Mouse (Mus musculus): Measurements from ENCODE around the gene Rtn1. TPM values are rescaled to one million over a fixed set of nuclear protein-coding genes. Genes with fewer than 3 reads are reported as not detected.

Rtn1 gene
- total and polyA plus RNA-seq, 2 experiments, result 0.46 to 0.76 TPM

DNA sequence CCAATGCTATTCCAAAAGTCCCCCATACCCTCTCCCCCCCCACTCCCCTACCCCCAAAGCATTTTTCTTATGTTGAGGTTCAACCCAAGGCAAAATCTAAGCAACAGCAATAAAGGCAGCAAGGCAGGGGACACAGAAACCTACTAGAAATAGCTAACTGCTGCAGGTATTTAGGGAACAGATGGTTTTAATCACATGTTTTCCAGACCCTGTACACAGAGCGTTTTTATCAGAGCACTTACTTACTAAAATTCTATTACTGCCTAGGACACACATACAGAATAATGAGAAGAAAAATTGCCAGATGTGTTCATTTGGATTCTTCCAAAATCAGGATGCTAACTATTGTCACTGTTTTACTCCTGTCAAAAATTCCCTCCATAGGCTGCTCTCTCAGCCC lies 61.7 kb downstream of the Rtn1 start:
- 91% methylated on average over 1 of the region's 1 CpGs for WGBS
- TF ChIP-seq CTCF (IDR thresholded peaks at IDR 0.05; ENCODE audit: low read depth, low read length) (no peak), POLR2A (IDR thresholded peaks at IDR 0.05; ENCODE audit: extremely low read depth, insufficient read depth, low read length) (no peak)
- Histone ChIP-seq H3K9ac (ENCODE audit: low read depth, low read length) (no peak overlapping the region), H3K27ac (replicated peaks; ENCODE audit: insufficient read depth, low read depth, low read length) (no peak overlapping the region), H3K4me3 (ENCODE audit: insufficient read depth, low read depth, low read length) (no peak overlapping the region), H3K27me3 (ENCODE audit: control insufficient read depth, insufficient read depth, low read length) (no peaks in the 10 kb centered on the region), H3K79me2 (ENCODE audit: control insufficient read depth, insufficient read depth, low read length) (no peaks in the 10 kb centered on the region), H3K36me3 (ENCODE audit: control insufficient read depth, insufficient read depth, low read length) (no peaks in the 10 kb centered on the region), H3K4me1 (ENCODE audit: control insufficient read depth, insufficient read depth, low read length) (no peaks in the 10 kb centered on the region)
- DNase-seq (ENCODE audit: extremely low read depth, low read depth, low spot score), result no peak

DNA sequence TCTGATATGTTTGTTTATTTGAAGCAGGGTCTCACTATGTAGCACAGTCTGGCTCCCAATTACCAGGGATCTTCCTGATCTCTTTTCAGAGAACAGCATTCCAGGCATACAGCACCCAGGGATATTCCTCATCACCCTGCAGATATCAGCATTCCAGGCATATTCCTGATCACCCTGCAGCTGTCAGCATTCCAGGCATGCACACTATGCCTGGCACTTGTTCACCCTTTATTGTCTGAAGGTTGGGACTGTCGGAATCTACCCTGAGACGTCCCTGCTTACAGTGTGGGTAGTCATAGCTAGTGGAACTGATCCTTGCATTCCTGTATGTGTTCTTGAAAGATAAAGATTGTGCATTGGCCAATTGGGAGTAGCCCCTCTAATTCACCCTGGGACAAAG lies 65.2 kb downstream of the Rtn1 start:
- Histone ChIP-seq H3K27ac (replicated peaks; ENCODE audit: insufficient read depth, low read depth, low read length) (no peak overlapping the region), H3K36me3 (ENCODE audit: control insufficient read depth, insufficient read depth, low read length) (no peaks in the 10 kb centered on the region), H3K79me2 (ENCODE audit: control insufficient read depth, insufficient read depth, low read length) (no peaks in the 10 kb centered on the region), H3K9ac (ENCODE audit: low read depth, low read length) (no peak overlapping the region), H3K4me3 (ENCODE audit: insufficient read depth, low read depth, low read length) (no peak overlapping the region), H3K27me3 (ENCODE audit: control insufficient read depth, insufficient read depth, low read length) (no peaks in the 10 kb centered on the region), H3K4me1 (ENCODE audit: control insufficient read depth, insufficient read depth, low read length) (no peaks in the 10 kb centered on the region)
- peak; percentile 38 for DNase-seq (ENCODE audit: extremely low read depth, low read depth, low spot score)
- 42% methylated on average over 2 of the region's 2 CpGs for WGBS
- TF ChIP-seq CTCF (IDR thresholded peaks at IDR 0.05; ENCODE audit: low read depth, low read length) (no peak), POLR2A (IDR thresholded peaks at IDR 0.05; ENCODE audit: extremely low read depth, insufficient read depth, low read length) (no peak)

DNA sequence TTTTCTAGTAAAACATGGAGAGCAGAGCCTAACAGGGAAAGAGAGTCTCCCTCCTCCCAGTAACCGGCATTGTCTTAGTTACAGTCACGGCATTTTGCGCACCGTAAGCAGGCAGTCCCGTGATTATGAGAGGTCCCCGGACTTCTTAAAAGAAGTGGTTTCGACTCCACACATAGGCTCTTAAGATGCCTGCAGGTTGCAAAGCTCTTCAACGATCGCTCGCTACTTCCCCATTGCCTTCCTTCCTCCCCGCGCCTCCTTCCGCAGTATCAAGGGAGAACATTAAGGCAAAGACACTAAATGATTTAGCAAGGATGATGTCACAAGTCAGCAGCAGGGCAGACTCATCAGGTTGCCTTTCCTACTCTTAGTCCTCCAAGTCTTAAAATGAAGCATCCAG lies 72.8 kb downstream of the Rtn1 start:
- Histone ChIP-seq H3K4me3 (ENCODE audit: insufficient read depth, low read depth, low read length) (no peak overlapping the region), H3K27me3 (ENCODE audit: control insufficient read depth, insufficient read depth, low read length) (no peaks in the 10 kb centered on the region), H3K79me2 (ENCODE audit: control insufficient read depth, insufficient read depth, low read length) (no peaks in the 10 kb centered on the region), H3K4me1 (ENCODE audit: control insufficient read depth, insufficient read depth, low read length) (no peaks in the 10 kb centered on the region), H3K27ac (replicated peaks; ENCODE audit: insufficient read depth, low read depth, low read length) (no peak overlapping the region), H3K9ac (ENCODE audit: low read depth, low read length) (no peak overlapping the region), H3K36me3 (ENCODE audit: control insufficient read depth, insufficient read depth, low read length) (no peaks in the 10 kb centered on the region)
- WGBS, result 93% methylated on average over 13 of the region's 13 CpGs
- DNase-seq (ENCODE audit: extremely low read depth, low read depth, low spot score), result peak; percentile 15
- TF ChIP-seq POLR2A (IDR thresholded peaks at IDR 0.05; ENCODE audit: extremely low read depth, insufficient read depth, low read length) (no peak), CTCF (IDR thresholded peaks at IDR 0.05; ENCODE audit: low read depth, low read length) (no peak)

DNA sequence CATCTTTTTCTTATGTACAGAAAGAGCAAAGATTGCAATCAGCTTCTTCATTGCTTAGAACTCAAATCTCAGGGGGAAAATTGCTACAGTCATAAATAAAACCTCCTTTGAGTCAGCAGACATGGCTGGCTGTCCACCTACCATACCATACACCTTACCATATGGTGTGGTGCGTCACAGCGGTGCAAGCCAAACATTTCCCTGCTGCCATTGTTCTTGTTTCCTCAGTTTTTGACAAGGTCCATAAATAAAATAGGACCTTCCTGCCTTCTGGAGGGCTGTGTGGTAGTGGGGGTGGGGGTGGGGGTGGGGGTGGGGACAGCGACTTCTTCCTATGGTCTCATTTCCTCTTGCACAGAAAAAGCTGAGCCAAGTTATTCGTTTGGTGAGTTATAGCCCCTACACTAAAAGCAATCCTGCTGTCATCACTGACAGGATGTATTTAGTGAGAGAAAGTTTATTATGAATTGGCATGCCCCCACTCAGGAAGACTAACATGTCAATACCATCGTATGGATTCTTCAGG lies 76.3 kb downstream of the Rtn1 start:
- no peak for DNase-seq (ENCODE audit: extremely low read depth, low read depth, low spot score)
- H3K27me3 ChIP-seq (ENCODE audit: control insufficient read depth, insufficient read depth, low read length), result no peaks in the 10 kb centered on the region
- H3K4me1 ChIP-seq (ENCODE audit: control insufficient read depth, insufficient read depth, low read length), result no peaks in the 10 kb centered on the region
- 80% methylated on average over 5 of the region's 5 CpGs for WGBS
- H3K27ac ChIP-seq (replicated peaks; ENCODE audit: insufficient read depth, low read depth, low read length), result no peak overlapping the region
- H3K4me3 ChIP-seq (ENCODE audit: insufficient read depth, low read depth, low read length), result no peak overlapping the region
- H3K79me2 ChIP-seq (ENCODE audit: control insufficient read depth, insufficient read depth, low read length), result no peaks in the 10 kb centered on the region
- TF ChIP-seq POLR2A (IDR thresholded peaks at IDR 0.05; ENCODE audit: extremely low read depth, insufficient read depth, low read length) (no peak), CTCF (IDR thresholded peaks at IDR 0.05; ENCODE audit: low read depth, low read length) (no peak)
- H3K9ac ChIP-seq (ENCODE audit: low read depth, low read length), result no peak overlapping the region
- H3K36me3 ChIP-seq (ENCODE audit: control insufficient read depth, insufficient read depth, low read length), result no peaks in the 10 kb centered on the region

DNA sequence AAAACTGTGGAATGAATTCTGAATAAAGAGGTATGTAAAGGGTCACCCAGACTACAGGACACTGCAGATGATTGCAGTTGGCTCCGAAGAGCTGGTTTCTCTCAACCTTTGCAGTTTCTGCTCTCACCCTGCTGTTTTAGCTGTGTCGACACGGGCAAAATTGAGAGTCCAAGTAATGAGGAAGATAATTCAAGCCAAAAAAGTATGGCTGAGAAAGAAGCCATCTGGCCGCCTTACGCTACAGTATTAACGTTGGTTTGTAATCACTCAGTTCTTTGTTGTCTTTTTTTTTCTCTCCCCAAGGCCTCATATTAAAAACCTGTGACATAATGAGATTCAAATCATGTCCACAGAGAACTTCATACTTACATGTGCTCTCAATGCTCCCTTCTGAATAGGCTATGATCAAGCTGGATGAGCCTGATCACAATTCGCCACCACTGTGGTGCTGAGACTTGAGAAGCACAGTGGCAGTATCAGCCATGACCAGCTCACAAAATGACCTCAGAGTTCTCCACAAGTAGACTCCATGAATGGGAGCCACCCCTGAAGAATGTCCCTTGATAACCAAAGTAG lies 76.9 kb downstream of the Rtn1 start:
- WGBS, result 89% methylated on average over 7 of the region's 7 CpGs
- TF ChIP-seq POLR2A (IDR thresholded peaks at IDR 0.05; ENCODE audit: extremely low read depth, insufficient read depth, low read length) (no peak), CTCF (IDR thresholded peaks at IDR 0.05; ENCODE audit: low read depth, low read length) (no peak)
- Histone ChIP-seq H3K4me1 (ENCODE audit: control insufficient read depth, insufficient read depth, low read length) (no peaks in the 10 kb centered on the region), H3K79me2 (ENCODE audit: control insufficient read depth, insufficient read depth, low read length) (no peaks in the 10 kb centered on the region), H3K36me3 (ENCODE audit: control insufficient read depth, insufficient read depth, low read length) (no peaks in the 10 kb centered on the region), H3K4me3 (ENCODE audit: insufficient read depth, low read depth, low read length) (no peak overlapping the region), H3K9ac (ENCODE audit: low read depth, low read length) (no peak overlapping the region), H3K27me3 (ENCODE audit: control insufficient read depth, insufficient read depth, low read length) (no peaks in the 10 kb centered on the region), H3K27ac (replicated peaks; ENCODE audit: insufficient read depth, low read depth, low read length) (no peak overlapping the region)
- DNase-seq (ENCODE audit: extremely low read depth, low read depth, low spot score), result no peak

DNA sequence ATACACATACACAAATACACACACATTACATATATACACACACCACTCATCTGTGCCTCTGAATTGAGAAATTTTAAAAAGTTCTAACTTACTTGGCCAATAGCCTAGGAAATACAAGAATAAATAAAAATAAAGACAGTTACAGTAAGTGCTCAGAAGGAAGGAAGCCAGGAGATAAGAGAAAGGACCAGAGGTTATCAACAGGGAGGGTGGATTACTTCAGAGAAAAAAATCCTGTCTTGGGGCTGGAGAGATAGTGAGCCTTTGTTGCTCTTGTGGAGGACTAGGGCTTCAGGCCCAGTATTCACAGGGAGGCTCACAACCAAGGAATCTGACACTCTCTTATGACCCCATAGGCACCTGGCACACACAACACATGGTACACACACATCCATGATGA lies 82.8 kb downstream of the Rtn1 start:
- Histone ChIP-seq H3K4me3 (ENCODE audit: insufficient read depth, low read depth, low read length) (no peak overlapping the region), H3K36me3 (ENCODE audit: control insufficient read depth, insufficient read depth, low read length) (no peaks in the 10 kb centered on the region), H3K9ac (ENCODE audit: low read depth, low read length) (no peak overlapping the region), H3K27ac (replicated peaks; ENCODE audit: insufficient read depth, low read depth, low read length) (no peak overlapping the region), H3K4me1 (ENCODE audit: control insufficient read depth, insufficient read depth, low read length) (no peaks in the 10 kb centered on the region), H3K79me2 (ENCODE audit: control insufficient read depth, insufficient read depth, low read length) (no peaks in the 10 kb centered on the region), H3K27me3 (ENCODE audit: control insufficient read depth, insufficient read depth, low read length) (no peaks in the 10 kb centered on the region)
- no peak for DNase-seq (ENCODE audit: extremely low read depth, low read depth, low spot score)
- no peak for TF ChIP-seq CTCF (IDR thresholded peaks at IDR 0.05; ENCODE audit: low read depth, low read length)
- no peak for TF ChIP-seq POLR2A (IDR thresholded peaks at IDR 0.05; ENCODE audit: extremely low read depth, insufficient read depth, low read length)

Data from liver, adult 2 months (tissue).